Mouse (Mus musculus) liver, adult 2 months (tissue): ENCODE results near the gene 1700010I14Rik.

Source experiments
- CTCF ChIP-seq: fragments of 200-500 bp; IDR thresholded peaks from 2 replicates; pipeline ENCODE4 v1.5.1; 2011; ENCODE audit warnings: low read depth, low read length, control low read depth
- POLR2A ChIP-seq: fragments of 200-500 bp; IDR thresholded peaks from 2 replicates; pipeline ENCODE4 v1.6.1; 2011; ENCODE audit warnings: low read length, control low read depth; ENCODE audit not compliant: insufficient read depth; ENCODE audit errors: extremely low read depth

- TF ChIP-seq CTCF, result no peak
- no peak for TF ChIP-seq POLR2A
These were observed 10.9 kb upstream of the 1700010I14Rik start for GRCm38 (mm10) chr17:8977271-8977670.
